Comparison of ENCODE assay signal across 22 mouse cellular contexts in the genomic region with DNA sequence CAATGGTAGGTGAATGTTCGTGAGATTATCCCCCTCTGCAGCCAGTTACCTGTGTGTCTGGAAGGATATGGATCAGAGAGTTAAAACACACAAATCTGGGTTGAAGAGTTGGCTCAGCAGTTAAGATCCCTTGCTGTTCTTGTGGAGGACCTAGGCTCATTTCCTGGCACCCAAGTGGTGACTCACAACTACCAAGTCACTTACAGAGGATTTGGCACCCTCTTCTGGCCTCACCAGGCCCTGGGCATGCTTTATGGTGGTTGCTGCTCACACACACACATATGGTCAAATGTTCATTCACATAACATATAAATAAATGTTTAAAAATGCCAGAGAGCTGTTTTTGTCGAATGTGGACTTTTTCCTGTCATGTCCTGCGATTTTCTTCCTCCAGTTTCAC. TPM values are rescaled to one million over a fixed set of nuclear protein-coding genes. Genes with fewer than 3 reads are reported as not detected.
"Had no signal": no experiment of that assay in that cellular context is flagged by ENCODE, and none has a peak within 500 bp of the region (broad histone marks: within the 10 kb centered on the region; RNA-seq: fewer than 3 reads in every experiment).

No protein-coding gene starts in this region.

- H3K27me3 ChIP-seq: midbrain, embryonic 13.5 days; midbrain, embryonic 15.5 days; neural tube, embryonic 12.5 days; stomach, embryonic 15.5 days had no signal

- H3K36me3 ChIP-seq: midbrain, embryonic 10.5 days; midbrain, embryonic 13.5 days; midbrain, embryonic 15.5 days; neural tube, embryonic 12.5 days; stomach, embryonic 15.5 days had no signal

- ATAC-seq: midbrain, embryonic 13.5 days; midbrain, embryonic 15.5 days had no signal

- H3K9me3 ChIP-seq: midbrain, embryonic 10.5 days; midbrain, embryonic 13.5 days; midbrain, embryonic 15.5 days; neural tube, embryonic 12.5 days; stomach, embryonic 15.5 days had no signal

- H3K4me3 ChIP-seq: midbrain, embryonic 10.5 days; midbrain, embryonic 13.5 days; midbrain, embryonic 15.5 days; neural tube, embryonic 12.5 days; stomach, embryonic 15.5 days had no signal

- H3K27ac ChIP-seq: midbrain, embryonic 10.5 days; midbrain, embryonic 13.5 days; midbrain, embryonic 15.5 days; neural tube, embryonic 12.5 days; stomach, embryonic 15.5 days; stomach, postnatal 0 days had no signal

- H3K9ac ChIP-seq: lung, embryonic 14.5 days; midbrain, embryonic 13.5 days; midbrain, embryonic 15.5 days; neural tube, embryonic 12.5 days; stomach, embryonic 15.5 days had no signal

- H3K4me2 ChIP-seq: lung, embryonic 14.5 days; midbrain, embryonic 13.5 days; midbrain, embryonic 15.5 days; neural tube, embryonic 12.5 days; stomach, embryonic 15.5 days had no signal

- DNase-seq: lung, adult 18-20 months; lung, embryonic 14.5 days; lung, postnatal 10 days; lung, postnatal 4 days; right cerebral cortex, postnatal 14 days; thymus, postnatal 14 days; thymus, postnatal 36 days had no signal

- H3K4me1 ChIP-seq: midbrain, embryonic 10.5 days; midbrain, embryonic 13.5 days; midbrain, embryonic 15.5 days; neural tube, embryonic 12.5 days; stomach, embryonic 15.5 days had no signal

RNA-seq across cellular contexts. Expression of gene Esx1, which starts 39.1 kb away (rescaled TPM):
- total RNA-seq: megakaryocyte, adult 5-6 weeks; megakaryocyte-erythroid progenitor cell, adult 5-6 weeks; midbrain, postnatal 0 days; monocyte, adult 5-6 weeks; neutrophil, adult 5-6 weeks had no signal
- polyA plus RNA-seq: liver, embryonic 16.5 days; lung, embryonic 14.5 days; lung, embryonic 16.5 days; midbrain, embryonic 10.5 days; midbrain, embryonic 13.5 days; midbrain, embryonic 15.5 days; midbrain, postnatal 0 days; neural tube, embryonic 12.5 days; neural tube, embryonic 14.5 days; spleen, adult 2 months; stomach, embryonic 15.5 days; stomach, postnatal 0 days had no signal
